Mouse (Mus musculus) mesoderm, embryonic 11.5 days (tissue): ENCODE data around the gene Gm7298.
"Not testable (repeated sequence)": the region's sequence is repeated elsewhere in the genome, so short reads cannot be mapped to it uniquely, and the experiment has no call there.

ENCODE experiments used
- DNase-seq: peaks from one replicate; pipeline ENCODE4 v3.0.0-alpha.2; 2012; ENCODE audit warnings: low read depth, low spot score

Gene Gm7298

GRCm38 (mm10) chr6:121732632-121733031 lies at the start of gene Gm7298:
Gm7298 (plus strand) TSS chr6:121732932.
- no peak for DNase-seq

GRCm38 (mm10) chr6:121828034-121828433 lies 95.3 kb downstream of the Gm7298 start:
- no peak for DNase-seq

GRCm38 (mm10) chr6:121836361-121836760 lies 103.6 kb downstream of the Gm7298 start:
- no peak for DNase-seq

DNA sequence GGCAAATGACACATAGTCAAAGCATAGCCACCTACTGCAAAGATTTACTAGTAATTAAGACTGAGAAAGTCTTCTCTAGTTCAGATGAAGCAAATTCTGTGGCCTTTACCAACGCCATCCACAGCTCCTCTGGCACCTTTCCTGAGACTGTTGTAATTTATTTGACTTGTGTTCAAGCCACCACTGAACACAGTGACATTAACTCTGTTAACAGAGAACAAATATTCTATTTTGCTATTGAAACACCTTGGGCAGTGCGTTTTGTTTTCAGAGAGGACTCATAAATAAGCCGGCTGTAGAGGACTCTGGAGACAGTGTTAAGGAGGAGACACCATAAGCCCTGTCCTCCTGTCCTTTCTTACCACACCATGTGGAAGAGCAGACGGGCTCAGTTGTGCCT lies 105.5 kb downstream of the Gm7298 start, which contains the start of gene Mug1:
Gene Mug1 (plus strand): TSS at position 271 of the 400 bp plus-strand sequence.
- DNase-seq = not testable (repeated sequence)
